Mouse (Mus musculus) embryo, embryonic 11 days (tissue): ENCODE results near the gene Zfp281.

Source experiments
- DNase-seq: peaks from one replicate; pipeline ENCODE4 v3.0.0-alpha.2; 2015

The Zfp281 gene

DNA sequence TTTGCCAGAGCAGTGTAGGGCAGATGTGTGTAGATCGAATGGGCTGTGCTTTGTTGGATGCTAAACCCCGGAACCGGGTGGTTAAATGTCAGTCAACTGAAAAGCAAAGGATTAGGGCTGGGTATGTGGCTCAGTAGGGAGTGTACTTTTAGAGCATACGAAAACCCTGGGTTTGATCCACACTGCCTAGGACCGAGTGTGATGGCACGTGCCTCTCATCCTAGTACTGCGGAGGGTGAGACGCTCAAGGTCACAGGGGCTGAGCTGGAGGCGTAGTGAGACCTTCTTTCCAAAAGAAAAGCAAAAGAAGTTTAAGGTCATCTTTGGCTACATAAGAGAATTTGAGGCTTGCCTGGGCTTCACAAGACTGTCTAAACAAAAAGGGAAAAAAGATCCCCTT lies 34.6 kb downstream of the Zfp281 start:
- no peak for DNase-seq

DNA sequence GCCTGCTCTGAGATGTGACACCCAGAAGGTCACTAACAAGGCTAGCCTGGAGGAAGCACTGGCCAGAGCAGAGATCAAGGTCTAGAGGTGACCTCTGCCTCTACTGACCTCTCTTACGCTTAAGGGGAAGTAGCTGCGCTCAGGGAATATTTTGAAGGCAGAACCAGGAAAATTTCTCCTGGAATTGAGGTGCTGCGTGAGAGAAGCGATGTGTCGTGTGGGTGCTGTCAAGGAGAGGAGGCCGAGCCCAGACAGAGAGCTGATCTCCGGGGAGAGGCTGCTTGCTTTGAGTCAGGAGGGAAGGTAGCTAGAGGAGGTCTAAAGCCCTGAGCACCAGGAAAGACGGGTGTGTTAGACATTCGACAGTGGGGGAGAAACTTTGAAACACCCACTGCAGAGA lies 35.2 kb downstream of the Zfp281 start:
- DNase-seq = no peak

DNA sequence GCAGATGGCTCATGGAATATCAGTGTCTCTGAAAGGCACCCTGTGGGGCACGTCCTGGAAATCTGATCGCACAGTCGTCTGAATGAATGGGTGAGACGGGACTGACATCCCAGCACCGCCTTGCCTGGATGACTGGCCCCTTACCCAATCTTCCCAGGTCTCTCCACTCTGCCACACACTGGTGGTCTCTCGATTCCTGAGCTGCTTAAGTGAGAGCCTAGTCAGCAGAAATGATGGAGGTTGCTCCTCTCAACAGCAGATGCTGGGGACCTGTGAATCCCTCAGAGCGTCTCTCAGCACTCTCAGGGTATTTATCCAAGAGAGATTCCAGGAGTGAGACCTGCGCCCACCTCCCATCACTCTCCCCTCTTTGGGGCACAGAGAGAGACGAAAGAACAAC lies 36.8 kb downstream of the Zfp281 start:
- peak; percentile 26 for DNase-seq

DNA sequence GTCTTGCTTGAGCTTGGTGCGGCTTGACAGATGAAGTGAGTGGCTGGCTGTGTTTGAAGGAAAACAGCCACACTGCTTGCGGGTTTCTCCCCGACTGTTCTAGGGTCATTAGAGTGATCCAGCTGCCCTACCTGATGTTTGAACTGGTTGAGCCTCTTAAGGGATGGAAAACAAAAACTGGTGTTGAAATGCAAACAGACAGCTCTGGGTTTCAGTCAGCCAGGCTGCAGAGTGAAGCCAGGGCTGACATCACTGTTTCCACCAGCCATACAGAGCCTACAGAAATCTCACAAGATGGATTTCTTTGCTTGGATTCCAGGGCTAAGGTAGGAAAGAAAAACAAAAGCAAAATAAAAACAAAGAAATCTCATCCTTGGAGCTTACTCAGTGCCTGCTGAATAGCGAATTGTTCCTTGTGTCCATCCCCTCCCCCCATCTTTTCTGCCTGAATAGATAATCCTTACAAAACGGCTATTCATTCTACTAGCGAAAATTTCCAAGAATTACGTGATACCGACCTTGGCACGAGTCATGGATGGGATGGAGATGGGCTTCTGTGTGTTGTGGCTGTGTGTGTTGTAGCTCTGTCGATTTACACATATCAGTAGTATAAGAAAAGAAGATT lies 37.4 kb downstream of the Zfp281 start:
- DNase-seq = peak; percentile 62

DNA sequence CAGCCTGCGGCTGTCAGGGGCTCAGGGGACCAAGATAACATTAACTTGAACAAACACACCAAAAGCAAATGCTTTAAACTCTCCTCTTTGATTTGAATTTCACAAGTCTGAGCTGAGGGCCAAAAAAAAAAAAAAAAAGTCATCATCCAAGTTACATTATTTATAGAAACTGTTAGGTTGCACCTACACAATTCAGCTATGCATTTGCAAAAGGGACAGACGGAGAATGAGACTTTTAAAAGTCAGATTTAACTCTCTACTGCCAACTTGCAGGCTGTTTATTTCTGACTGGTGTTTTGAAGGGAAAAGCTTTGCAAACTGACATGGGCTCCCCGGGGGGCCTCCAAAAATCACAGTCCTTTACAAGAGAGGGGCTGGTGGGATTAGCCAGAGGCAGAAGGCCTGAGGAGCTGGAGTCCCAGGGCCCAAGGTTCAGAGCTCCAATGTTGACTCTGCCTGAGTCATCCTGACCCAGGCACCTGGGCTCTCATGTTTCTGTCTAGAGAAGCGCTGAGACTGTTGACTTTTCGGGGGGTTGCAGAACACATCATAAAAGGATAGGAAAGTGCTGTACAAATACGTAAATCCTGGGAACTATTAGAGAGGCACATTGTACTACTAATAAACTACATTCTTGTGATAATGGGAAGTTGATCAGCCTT lies 40.4 kb downstream of the Zfp281 start:
- DNase-seq = no peak

DNA sequence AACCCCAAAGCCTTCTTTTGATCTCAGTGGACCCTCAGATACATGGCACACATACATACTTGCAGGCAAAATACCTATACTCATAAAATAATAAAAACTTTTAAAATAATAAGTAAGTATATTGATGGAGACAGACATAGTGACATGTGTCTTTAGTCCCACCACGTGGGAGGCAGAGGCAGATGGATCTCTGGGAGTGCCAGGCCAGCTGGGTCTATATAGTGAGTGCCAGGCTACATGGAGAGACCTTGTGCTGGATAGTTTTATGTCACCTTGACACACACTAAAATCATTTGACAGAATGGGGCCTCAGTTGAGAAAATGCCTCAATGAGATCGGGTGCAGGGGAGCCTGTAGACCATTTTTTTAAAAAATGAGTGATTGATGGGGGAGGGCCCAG lies 41.8 kb downstream of the Zfp281 start:
- DNase-seq = no peak

DNA sequence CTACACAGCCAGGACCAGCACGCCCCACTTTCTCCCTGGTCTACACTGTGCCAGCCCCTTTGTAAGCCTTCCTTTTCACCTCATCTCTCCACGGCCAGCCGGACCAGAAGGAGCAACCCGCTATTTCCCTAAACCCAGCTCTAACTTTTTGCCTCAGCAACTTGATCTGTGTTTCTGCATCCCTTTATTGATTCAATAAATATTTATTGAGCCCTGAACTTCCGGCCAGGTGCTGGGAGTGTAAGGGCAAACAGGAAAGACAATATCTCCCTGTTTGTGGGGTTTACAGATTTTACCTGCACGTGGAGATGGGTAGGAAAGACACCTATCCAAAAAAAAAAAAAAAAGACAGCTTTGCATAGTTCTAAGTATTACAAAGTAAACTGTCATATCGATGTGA lies 45.2 kb downstream of the Zfp281 start:
- no peak for DNase-seq

DNA sequence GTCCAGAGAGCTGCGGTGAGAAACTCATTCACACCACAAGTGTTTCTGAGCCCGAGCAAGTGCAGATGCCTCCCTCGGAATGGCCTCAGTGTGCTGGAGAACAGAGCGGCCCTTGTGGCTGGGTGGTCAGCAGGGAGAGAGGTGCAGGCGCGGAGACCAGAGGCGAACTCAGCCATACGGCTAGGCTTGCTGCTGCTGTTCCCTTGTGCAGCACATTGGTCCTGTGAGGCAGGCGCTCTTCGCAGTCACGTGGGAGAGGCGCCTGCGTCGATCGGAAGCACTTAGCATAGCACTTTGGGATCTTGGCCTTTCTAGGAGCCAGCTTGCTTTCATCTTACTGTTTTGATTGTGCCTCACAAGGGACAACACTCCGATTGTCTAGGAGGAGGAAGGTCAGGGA lies 45.7 kb downstream of the Zfp281 start:
- peak; percentile 60 for DNase-seq

DNA sequence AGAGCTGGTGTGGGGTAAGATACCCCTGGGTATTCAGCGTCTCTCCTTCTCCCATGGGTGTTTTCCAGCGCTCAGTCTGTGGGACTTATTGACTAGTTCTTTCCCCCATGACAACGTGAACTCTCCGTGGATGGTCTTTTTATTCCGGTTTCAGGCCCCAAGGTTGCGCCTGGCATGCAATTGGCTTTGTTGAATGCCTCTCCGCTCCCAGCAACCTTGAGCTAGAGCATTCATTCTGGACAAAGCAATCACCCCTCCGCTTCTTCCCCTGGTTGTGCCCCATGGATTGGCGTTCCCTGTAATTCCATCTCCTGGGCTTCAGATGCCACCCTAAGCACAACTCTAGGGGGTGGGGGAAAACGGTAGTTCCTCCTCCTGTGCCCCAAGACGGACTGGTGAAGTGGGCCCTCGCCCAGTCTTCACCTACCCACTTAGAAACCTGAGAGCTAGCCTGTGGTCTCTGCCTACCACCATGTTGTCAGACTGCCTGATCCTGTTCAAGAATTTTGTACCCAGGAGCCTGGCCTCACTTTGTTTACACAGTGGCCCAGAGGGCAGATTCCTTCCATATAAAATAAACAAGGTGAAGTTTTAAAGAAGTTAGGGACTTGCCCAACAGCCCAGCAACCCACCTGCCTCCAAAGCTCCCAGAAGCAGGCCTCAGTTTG lies 47.2 kb downstream of the Zfp281 start:
- DNase-seq = no peak

DNA sequence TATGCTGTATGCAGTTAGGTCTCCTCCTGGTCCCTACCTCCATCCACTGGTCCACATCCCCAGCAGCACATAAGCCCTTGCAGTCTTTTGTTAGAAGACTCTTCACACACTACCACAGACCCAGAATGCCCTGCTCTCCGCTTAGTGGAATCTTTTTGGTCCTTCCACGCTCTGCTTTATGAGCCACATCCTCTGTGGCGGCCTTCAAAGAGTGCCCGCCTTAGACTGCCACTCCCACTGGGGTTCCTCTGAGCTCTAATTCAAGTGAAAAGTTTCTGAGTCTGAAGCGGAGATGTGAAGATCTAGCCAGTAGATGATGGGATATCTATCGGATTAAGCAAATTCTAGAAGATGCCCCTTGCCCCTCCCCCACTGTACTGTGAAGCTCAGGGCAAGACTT lies 47.9 kb downstream of the Zfp281 start:
- no peak for DNase-seq

DNA sequence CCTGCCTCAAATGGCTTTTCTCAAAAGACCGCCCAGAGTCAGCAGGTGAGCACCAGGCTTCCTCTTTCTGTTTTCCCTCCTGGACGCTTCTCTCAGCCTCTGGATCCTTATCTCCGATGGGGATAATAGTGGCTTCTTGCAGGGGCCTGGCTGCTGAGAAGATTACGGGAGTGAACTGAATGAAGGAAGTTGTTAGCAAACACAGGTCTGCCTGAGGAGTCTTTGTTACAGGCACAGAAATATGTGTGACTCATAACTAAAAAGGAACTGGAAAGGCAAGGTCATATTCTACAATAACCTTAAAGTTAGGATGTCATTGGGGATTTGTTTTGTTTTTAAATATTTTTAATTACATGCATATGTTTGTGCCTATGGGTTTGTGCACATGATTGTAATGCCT lies 48.6 kb downstream of the Zfp281 start:
- DNase-seq = no peak

DNA sequence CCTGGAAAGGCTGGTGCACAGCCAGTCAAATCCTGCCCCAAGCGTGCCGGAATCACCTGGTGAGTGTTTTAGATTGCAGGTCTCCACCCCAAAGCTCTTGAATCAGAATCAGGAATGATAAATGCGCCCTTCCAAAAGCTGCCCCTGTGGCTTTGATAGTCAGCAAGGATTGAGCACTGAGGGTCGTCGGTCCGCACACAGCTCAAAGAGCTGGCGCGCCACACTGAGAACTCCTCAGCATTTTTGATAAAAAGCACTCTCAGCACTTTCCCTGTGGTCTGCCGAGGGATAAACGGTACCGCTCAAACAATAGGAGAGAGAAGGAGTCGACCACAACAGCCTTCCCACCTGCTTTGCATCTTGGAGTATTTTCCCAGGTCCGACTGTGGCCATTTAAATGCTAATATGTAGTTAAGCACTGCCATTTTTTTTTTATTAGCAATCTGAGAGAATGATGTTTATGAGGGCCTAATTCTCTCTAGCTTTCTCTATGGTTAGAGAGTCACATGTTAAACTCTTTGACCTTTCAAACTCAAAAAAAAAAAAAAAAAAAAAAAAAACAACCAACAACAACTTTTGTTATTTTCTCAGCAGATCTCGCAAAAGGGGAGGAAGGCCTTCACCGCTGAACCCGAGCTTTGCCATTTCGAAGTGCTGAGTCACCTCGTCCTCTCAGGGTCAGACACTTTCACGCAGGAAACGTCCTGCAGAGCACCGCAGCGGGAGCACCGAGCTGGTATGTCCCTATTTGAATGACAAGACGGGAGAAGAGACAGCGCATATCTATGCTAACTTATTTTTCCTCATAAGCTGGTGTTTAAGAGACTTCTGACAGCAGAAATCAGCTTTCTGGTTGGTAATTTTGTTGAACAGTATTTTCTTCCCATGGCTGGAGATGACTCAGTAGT lies 50.1 kb downstream of the Zfp281 start:
- DNase-seq = peak; percentile 40

DNA sequence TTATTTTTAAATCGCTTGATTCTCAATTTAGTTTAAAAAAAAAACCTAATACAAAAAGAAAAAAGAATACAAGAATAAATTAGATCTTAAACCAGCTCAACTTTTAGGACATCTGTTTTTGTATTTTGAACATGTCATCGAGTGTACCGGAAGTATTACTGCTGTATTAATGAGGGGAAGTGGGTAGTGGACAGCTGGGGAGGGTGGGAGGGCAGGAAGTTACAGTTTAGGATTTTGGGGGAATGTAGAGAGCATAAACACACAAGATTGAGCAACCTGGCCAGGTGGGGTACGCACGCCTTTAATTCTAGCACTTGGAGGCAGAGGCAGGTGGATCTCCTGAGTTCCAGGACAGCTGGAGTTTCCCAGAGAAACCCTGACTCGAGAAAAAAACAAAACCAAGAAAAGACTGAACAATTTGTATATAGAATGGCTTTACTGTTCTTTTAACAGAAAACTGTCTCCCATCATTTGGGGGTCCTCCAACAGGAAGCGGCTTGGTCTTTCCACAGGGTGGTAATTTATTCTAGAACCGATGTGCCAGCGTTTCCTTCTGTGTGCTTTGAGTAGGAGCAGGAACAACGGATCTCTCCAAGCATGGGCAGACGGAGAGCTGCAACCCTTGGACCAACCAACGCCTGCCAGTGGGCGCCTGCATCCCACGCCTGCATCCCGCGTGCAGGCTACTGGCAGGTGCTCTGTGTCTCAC lies 51.2 kb downstream of the Zfp281 start:
- no peak for DNase-seq

DNA sequence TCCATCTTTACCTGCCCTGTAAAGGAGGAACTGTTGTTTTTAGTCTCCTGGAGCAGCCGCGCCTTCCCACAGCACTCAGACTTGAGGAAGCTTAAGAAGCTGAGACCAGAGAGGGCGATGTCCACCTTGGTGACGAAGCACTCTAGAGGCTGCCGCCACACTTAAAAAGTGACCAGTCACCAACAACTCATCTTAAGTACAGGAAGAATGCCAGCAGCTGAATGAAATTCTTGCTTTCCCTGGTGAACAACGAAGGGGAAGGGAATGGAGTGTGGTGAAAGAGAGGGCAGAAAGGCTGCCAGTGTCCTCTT lies 51.7 kb downstream of the Zfp281 start:
- no peak for DNase-seq

DNA sequence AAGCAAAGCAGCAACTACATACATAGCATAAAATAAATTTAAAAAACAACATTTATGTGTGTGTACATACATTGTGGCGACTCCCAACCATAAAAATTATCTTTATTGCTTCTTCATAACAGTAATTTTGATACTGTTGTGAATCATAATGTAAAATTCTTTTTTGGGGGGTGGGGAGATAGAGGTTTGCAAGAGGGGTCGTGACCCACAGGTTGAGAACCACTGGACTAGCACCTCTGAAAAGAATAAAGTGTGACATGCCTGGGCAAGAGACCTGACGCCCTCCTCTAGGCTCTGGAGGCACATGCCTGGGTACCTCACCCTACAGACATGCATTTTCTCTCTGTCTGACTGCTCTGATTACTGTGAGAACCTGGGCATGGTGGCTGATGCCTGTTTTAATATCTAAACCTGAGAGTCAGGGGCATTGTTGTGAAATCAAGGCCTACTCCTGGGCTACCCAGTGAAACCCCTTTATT lies 53.2 kb downstream of the Zfp281 start:
- no peak for DNase-seq

DNA sequence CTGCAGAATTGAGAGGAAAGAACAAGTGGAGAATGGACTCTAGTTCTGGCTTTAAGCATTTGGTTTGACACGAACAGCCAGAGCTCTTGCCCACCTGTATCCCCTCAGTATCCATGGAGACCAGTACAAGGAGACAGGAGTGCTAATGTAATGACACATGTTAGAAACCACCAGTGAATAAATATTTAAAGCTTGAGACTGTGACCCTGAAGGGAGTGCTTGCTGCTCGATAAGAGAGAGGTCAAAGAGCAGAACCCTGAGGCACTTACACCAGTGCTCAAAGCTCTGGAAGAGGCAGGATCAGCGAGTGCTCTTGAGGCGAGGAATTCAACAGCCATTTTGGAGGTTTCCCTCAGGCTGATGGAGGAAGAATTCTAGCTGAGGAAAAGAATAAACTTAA lies 54.1 kb downstream of the Zfp281 start:
- DNase-seq = no peak
